Mouse (Mus musculus) forebrain, embryonic 13.5 days (tissue): ENCODE data around the gene Hdac9. TPM values are rescaled to one million over a fixed set of nuclear protein-coding genes. Genes with fewer than 3 reads are reported as not detected.
"Not testable (repeated sequence)": the region's sequence is repeated elsewhere in the genome, so short reads cannot be mapped to it uniquely, and the experiment has no call there.

Experiments
- ATAC-seq: fragments of 200-750 bp; cut with Nextera tagmentation; 2 replicates; pipeline ENCODE4 v1.8.0; 2017
- H3K27ac ChIP-seq: fragments of 300-500 bp; sonication (generic); 2 replicates; pipeline ENCODE4 v1.5.1; 2015; ENCODE audit warnings: inconsistent platforms, mild to moderate bottlenecking, moderate library complexity
- H3K27me3 ChIP-seq: fragments of 300-500 bp; sonication (generic); 2 replicates; pipeline ENCODE4 v1.6.1; 2015; ENCODE audit warnings: mild to moderate bottlenecking, inconsistent platforms
- H3K36me3 ChIP-seq: fragments of 300-500 bp; sonication (generic); 2 replicates; pipeline ENCODE4 v1.6.1; 2015; ENCODE audit warnings: mild to moderate bottlenecking, inconsistent platforms; ENCODE audit not compliant: poor library complexity, severe bottlenecking
- H3K4me1 ChIP-seq: fragments of 300-500 bp; sonication (generic); 2 replicates; pipeline ENCODE4 v1.6.1; 2015; ENCODE audit warnings: inconsistent platforms
- H3K4me2 ChIP-seq: fragments of 300-500 bp; sonication (generic); 2 replicates; pipeline ENCODE4 v1.6.1; 2015; ENCODE audit warnings: inconsistent platforms, mild to moderate bottlenecking, moderate library complexity
- H3K4me3 ChIP-seq: fragments of 300-500 bp; sonication (generic); 2 replicates; pipeline ENCODE4 v1.5.1; 2015; ENCODE audit warnings: mild to moderate bottlenecking, inconsistent platforms
- H3K9ac ChIP-seq: fragments of 300-500 bp; sonication (generic); 2 replicates; pipeline ENCODE4 v1.6.1; 2015; ENCODE audit warnings: mild to moderate bottlenecking, inconsistent platforms
- H3K9me3 ChIP-seq: fragments of 300-500 bp; sonication (generic); replicated peaks from 2 replicates; pipeline ENCODE4 v1.6.1; 2016; ENCODE audit warnings: inconsistent platforms
- WGBS: fragments of 180-500 bp; shearing (Covaris S2); methylation state at CpG from one replicate; pipeline ENCODE4 v1.1.7; 2015; 5-methylcytosine and 5-hydroxymethylcytosine counted together
- polyA plus RNA-seq: library from polyadenylated mRNA; unstranded; fragments of >200 nt; fragmentation: Nextera tagmentation; extraction: Ambion mirVana; gene quantifications from 2 replicates; pipeline ENCODE4 v1.2.1, GENCODE M21; 2015

Hdac9 gene
- polyA plus RNA-seq, 1 experiment from 2014 or later = 10.5 TPM

GRCm38 (mm10) chr12:34075805-34076509, 840.9 kb downstream of the Hdac9 start:
- ATAC-seq = no peak

GRCm38 (mm10) chr12:34052508-34052907, 864.4 kb downstream of the Hdac9 start:
- Histone ChIP-seq H3K36me3 (no peaks in the 10 kb centered on the region), H3K4me1 (no peaks in the 10 kb centered on the region), H3K9ac (no peak overlapping the region), H3K9me3 (no peaks in the 10 kb centered on the region), H3K27me3 (no peaks in the 10 kb centered on the region), H3K4me3 (no peak overlapping the region), H3K27ac (no peak overlapping the region), H3K4me2 (no peak overlapping the region)
- ATAC-seq = no peak
- 86% methylated on average over 5 of the region's 5 CpGs for WGBS

More at GRCm38 (mm10) chr12:34075805-34076509, 840.9 kb downstream of the Hdac9 start:
- no peaks in the 10 kb centered on the region for H3K27me3 ChIP-seq
- H3K36me3 ChIP-seq = no peaks in the 10 kb centered on the region
- WGBS = 83% methylated on average over 9 of the region's 9 CpGs
- no peaks in the 10 kb centered on the region for H3K9me3 ChIP-seq
- H3K9ac ChIP-seq = no peak overlapping the region
- no peak overlapping the region for H3K4me3 ChIP-seq
- no peak overlapping the region for H3K4me2 ChIP-seq
- no peaks in the 10 kb centered on the region for H3K4me1 ChIP-seq
- no peak overlapping the region for H3K27ac ChIP-seq

GRCm38 (mm10) chr12:34052036-34052435, 864.9 kb downstream of the Hdac9 start:
- WGBS = 75% methylated on average over 3 of the region's 3 CpGs
- ATAC-seq = no peak
- H3K27me3 ChIP-seq = no peaks in the 10 kb centered on the region
- H3K9me3 ChIP-seq = no peaks in the 10 kb centered on the region
- H3K9ac ChIP-seq = no peak overlapping the region
- H3K4me2 ChIP-seq = no peak overlapping the region
- H3K27ac ChIP-seq = no peak overlapping the region
- H3K4me3 ChIP-seq = no peak overlapping the region
- H3K36me3 ChIP-seq = no peaks in the 10 kb centered on the region
- H3K4me1 ChIP-seq = no peaks in the 10 kb centered on the region

- Histone ChIP-seq H3K4me1 (no peaks in the 10 kb centered on the region), H3K4me2 (no peak overlapping the region), H3K9ac (no peak overlapping the region), H3K36me3 (no peaks in the 10 kb centered on the region), H3K27me3 (no peaks in the 10 kb centered on the region), H3K9me3 (no peaks in the 10 kb centered on the region), H3K4me3 (no peak overlapping the region), H3K27ac (no peak overlapping the region)
- no peak for ATAC-seq
- 58% methylated on average over 7 of the region's 7 CpGs for WGBS
Measured at GRCm38 (mm10) chr12:34051112-34051511, 865.8 kb downstream of the Hdac9 start.

- H3K36me3 ChIP-seq = no peaks in the 10 kb centered on the region
- H3K27me3 ChIP-seq = no peaks in the 10 kb centered on the region
- no peaks in the 10 kb centered on the region for H3K9me3 ChIP-seq
- 92% methylated on average over 6 of the region's 6 CpGs for WGBS
- no peak overlapping the region for H3K4me3 ChIP-seq
- no peaks in the 10 kb centered on the region for H3K4me1 ChIP-seq
- no peak for ATAC-seq
- H3K4me2 ChIP-seq = no peak overlapping the region
- H3K27ac ChIP-seq = no peak overlapping the region
- no peak overlapping the region for H3K9ac ChIP-seq
Measured at GRCm38 (mm10) chr12:34040949-34041348, 875.9 kb downstream of the Hdac9 start.

- WGBS = 63% methylated on average over 7 of the region's 7 CpGs
Measured at GRCm38 (mm10) chr12:34040061-34040460, 876.8 kb downstream of the Hdac9 start.

GRCm38 (mm10) chr12:34009796-34010195, 907.1 kb downstream of the Hdac9 start:
- WGBS = 100% methylated on average over 1 of the region's 1 CpGs
- H3K4me3 ChIP-seq, H3K27ac ChIP-seq, H3K27me3 ChIP-seq, ATAC-seq, H3K4me1 ChIP-seq, H3K36me3 ChIP-seq, H3K4me2 ChIP-seq, H3K9me3 ChIP-seq, H3K9ac ChIP-seq: not testable (repeated sequence)

More at GRCm38 (mm10) chr12:34040061-34040460, 876.8 kb downstream of the Hdac9 start:
- Histone ChIP-seq H3K4me2 (no peak overlapping the region), H3K4me1 (no peaks in the 10 kb centered on the region), H3K4me3 (no peak overlapping the region), H3K36me3 (no peaks in the 10 kb centered on the region), H3K27ac (no peak overlapping the region), H3K9me3 (no peaks in the 10 kb centered on the region), H3K9ac (no peak overlapping the region), H3K27me3 (no peaks in the 10 kb centered on the region)
- no peak for ATAC-seq

Other genes with a start within 250 kb of the Hdac9 start
- not detected in 2 replicates for gene Prps1l1, start 67.7 kb upstream of the Hdac9 start, polyA plus RNA-seq
- gene Snx13, start 130.1 kb upstream of the Hdac9 start, polyA plus RNA-seq = 22.3 and 23.3 TPM in 2 replicates